Mouse (Mus musculus): ENCODE data around the gene Olfr272. TPM values are rescaled to one million over a fixed set of nuclear protein-coding genes. Genes with fewer than 3 reads are reported as not detected.

The Olfr272 gene
- polyA plus RNA-seq, 1 experiment = not detected

DNA sequence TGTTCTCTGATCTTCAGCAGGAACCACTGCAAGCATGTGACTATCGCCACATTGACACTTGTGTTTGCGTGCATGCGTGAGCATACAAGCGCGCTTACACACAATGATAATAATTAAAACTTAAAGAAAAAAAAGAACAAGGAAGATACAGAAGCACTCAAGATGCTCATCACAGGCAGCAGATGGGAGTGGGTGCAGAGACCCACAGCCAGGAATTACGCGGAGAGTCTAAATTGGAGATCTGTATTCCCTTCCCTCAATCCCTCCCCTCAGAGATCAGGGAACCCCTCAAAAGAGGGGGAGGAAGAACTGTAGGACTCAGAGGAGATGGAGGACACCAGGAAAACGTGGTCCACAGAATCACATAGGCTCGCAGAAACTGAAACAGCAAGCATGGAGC lies 54.8 kb downstream of the Olfr272 start:
- TF ChIP-seq CTCF (IDR thresholded peaks at IDR 0.05; ENCODE audit: extremely low read depth, insufficient read depth, low read length) (no peak), POLR2A (IDR thresholded peaks at IDR 0.05; ENCODE audit: extremely low read depth, insufficient read depth, low read length) (no peak)
- Histone ChIP-seq H3K4me3 (ENCODE audit: insufficient read depth, low read length) (no peak overlapping the region), H3K4me1 (ENCODE audit: control insufficient read depth, insufficient read depth, low read length) (no peaks in the 10 kb centered on the region), H3K27ac (ENCODE audit: insufficient read depth, low read length) (no peak overlapping the region)

Other genes with a start within 250 kb of the Olfr272 start
- gene Olfr275, start 104.6 kb downstream of the Olfr272 start, polyA plus RNA-seq (2012; rRNA removed) = not detected in 2 replicates
- gene Olfr273, start 59.9 kb downstream of the Olfr272 start, polyA plus RNA-seq (2012; rRNA removed) = not detected in 2 replicates
- gene Olfr270, start 45.4 kb upstream of the Olfr272 start, polyA plus RNA-seq (2012; rRNA removed) = not detected in 2 replicates
- gene Nipsnap3a, start 70.1 kb upstream of the Olfr272 start, polyA plus RNA-seq (2012; rRNA removed) = not detected in 2 replicates
- 16.3 and 17.0 TPM in 2 replicates for gene Nipsnap3b, start 92.7 kb upstream of the Olfr272 start, polyA plus RNA-seq (2012; rRNA removed)
- gene Abca1, start 240.7 kb upstream of the Olfr272 start, polyA plus RNA-seq (2012; rRNA removed) = 8.3 and 9.0 TPM in 2 replicates